Mouse (Mus musculus) T-helper 2 cell (primary cell): ENCODE measurements around the gene Plekhg6.

Source experiments
- in situ Hi-C: fragments of 300-600 bp; cut with MboI, MseI; formaldehyde crosslinking; loops from one replicate; pipeline ENCODE4 v1.15.1; 2025; ENCODE audit warnings: high pct_unique_total_duplicates

Plekhg6 gene

DNA sequence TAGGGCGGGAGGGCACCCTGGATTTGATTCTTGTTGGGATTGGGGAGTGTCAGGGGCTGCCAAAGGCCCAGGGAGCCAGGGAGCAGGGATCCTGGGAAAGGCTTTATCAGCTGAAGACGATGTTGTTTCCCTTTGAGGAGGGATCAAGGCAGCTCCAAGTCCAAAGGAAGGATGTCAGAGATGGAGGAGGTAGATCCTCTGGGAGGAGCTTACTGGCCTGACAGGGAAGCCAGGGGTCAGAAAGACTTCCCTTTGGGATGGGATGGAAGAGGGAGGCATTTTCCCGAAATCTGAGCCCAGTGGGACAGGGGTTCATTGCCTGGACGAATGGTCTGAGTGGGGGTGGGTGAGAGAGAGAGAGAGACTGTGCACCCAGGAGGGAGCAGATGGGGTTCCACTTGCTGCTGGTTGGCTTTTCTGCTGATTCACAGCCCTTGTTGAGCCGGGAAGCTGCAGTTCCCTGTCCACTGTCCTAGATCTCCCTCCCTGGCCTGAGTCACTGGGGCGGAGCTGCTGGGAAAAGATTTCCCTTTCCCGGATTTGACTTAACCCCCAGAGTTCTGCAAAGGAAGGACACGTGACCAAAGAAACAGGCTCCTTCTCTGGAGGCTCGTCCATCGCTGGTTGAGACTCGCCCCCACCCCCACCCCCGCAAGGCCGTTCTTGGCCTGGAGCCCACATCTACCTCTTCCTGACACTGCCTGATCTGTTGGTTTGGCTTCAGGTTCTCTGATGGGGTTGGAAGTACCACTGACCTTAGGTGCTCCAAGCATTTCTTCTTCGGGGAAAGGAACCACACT lies 26.0 kb downstream of the Plekhg6 start:
- in situ Hi-C loops, result no loop called here

DNA sequence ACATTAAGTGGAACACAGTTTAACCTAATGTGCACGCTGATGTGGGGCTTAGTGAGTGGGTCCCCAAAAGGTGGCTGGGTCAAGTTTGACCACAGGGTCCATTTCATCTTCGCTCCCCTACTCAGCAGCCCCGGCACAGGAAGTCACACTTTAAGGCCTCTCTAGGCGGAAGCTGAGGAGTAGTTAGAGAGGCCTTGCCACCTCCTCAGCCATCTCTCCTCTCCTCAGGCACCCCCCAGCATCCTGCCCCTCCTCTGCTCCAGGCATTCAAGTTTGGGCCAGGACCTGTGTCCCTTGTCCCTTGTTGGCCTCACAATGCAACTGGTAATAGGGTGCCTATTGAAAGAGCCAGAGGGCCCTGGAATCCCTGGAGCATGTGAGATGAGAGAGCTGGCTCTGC lies 26.9 kb downstream of the Plekhg6 start:
- in situ Hi-C loops, result no loop called here

DNA sequence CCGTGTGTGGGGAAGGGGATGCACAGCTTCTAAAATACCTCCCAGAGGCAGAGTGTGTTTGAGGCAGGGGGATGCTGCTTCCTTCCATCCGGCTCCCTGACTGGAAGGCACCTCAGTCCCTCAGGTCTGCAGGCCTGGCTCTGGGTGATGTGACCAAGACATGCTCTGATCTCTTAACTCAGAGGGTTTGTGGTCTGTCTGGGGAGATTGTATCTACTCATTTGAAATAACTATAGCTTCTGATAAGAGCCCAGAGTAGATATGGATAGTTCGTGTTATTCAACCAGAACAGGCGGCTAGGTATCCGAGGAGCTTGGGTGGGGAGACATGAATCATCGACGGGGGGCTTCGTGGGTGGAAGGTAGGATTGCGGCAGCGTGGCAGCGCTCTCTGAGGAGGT lies 27.4 kb downstream of the Plekhg6 start:
- in situ Hi-C loops, result no loop called here

DNA sequence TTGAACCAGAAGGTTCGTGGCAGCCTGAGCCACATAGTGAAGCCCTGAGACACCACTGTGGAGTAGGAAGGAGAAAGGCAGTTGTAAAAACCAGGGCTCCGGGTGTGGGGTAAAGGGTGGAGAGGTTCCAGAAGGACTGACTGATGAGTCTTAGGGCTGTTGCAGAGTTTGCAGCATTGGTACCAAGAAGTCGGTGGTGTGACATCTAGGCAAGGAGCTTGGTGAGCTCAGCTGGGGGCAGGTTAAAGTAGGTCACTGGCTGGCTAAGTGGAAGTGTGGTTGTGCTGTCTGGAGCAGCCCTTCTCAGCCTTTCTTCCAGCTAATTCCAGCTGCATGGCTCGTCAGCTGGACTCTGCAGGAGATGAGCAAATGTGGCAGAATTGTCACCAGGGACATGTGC lies 27.8 kb downstream of the Plekhg6 start:
- in situ Hi-C loops, result no loop called here

DNA sequence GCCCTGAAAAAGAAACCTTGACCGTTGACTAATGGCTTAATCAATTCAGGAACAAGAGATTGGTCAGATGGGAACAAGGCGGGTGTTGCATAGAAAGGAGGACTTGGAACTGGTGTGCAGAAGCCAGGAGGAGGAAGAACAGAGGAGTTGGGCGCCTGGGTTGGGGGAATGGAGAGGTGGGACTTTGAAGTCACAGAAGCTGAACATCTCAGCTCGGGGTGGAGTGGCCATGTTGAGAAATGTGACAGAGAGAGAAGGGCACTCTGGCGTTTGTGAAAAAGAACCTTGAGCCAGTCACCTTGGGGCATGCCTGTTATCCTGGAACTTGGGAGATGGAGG lies 28.6 kb downstream of the Plekhg6 start:
- in situ Hi-C loops, result no loop called here

DNA sequence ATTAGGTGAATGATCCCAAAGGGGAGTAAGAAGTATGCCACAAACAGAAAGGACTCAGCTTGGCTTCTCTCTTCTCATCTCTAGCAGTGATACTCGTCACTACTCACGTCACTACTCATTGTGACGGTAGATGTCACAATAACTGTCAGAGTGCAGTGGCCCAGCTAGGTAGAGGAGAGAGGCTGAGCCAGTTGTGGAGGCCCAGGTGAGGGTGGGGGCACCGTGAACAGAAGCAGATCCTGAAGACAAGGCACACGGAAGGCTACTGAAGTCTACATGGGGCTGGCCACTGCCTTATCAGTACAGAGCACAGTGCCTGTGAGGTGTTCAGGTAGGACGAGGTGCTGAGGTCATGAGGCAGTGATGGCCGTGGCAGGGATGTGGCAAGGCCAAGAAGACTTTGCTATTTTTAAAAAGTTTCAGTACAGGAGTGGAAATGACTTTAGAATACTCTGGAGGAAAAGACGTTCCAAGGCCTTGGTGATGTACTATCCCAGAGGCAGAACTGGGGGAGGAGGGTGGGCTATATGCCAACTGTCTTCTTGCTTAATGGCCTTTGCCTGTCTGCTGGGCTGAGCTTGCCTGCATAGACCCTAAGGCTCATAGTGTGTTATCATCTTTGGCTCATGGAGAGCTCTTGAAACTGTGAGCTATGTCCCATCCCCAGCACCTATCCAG lies 29.1 kb downstream of the Plekhg6 start:
- in situ Hi-C loops, result no loop called here

DNA sequence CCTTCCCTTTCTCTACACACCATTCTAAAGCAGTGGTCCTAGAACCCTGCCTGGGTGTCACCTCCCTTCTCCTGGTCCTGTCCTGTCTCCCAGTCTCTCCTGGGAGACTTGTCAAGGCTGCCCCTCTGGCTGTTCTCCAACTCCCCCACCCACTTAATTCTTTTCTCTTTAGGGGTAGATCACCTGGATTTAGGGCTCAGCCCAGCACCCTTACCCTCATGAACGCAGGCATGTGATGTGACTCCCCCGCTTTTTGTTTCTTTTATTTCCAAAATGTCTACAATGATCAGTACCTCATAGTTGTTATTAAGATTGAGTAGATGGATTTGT lies 29.6 kb downstream of the Plekhg6 start:
- in situ Hi-C loops, result no loop called here

DNA sequence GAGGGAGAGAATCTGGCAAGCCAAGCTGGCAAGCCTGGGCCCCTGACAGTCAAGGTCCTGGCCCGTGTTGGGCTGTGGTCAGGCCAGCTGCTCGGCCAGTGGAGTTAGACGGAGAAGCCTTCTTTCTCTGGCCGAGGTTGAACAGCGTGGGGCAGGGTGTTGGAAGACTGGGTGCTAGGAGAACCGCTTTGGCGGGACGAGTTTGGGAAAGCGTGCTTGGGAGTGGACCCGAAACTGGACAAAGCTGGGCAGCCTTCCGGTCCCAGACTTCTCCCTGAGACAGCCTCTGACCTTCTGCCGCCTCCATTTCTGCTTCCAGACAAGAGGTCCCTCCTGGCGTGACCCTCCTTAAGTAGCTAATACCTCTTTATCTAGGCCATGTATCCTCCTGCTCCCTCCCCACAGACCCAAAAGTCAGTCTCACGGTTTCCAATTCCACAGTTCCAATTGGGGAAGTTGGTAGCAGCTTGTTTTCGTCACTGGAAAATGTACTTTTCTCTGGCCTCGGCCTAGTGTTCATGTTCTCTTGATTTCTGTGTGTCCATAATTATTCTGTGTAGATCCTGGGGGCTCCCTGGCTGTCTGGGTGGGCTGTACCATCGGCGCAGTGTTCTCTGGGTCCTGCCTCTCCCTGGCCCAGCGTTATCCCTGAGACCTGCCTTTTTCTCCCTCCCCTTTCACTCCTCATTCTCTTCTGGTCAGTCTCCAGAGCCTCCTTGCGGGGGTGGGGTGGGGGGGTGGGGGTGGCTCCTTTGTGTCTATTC lies 30.2 kb downstream of the Plekhg6 start:
- in situ Hi-C loops, result no loop called here

DNA sequence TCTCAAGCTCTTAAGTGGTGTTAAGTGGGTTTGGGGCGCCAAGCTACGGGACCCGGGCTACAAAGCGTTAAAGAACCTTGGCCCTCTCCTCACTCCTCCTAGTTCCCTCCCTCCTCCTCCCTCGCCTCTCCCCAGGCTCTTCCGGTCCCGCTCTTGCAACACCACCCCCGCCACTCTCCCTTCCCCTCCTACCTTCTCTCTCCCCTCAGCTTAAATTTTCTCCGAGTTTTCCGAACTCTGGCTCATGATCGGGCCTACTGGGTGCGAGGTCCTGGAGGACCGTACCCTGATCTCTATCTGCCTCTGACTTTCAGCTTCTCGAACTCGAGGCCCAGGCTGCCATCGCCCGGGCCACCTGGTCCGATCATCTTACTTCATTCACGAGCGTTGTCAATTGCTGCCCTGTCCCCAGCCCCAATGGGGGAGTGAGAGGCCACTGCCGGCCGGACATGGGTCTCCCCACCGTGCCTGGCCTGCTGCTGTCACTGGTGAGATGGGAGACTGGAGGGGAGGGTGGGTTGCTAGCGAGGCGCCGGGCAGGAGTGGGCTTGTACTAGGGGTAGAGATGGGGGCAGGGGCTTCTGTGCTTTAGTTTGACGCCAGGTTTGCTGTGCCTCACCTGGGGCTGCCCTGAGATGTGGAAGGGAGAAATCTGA lies 30.9 kb downstream of the Plekhg6 start:
- in situ Hi-C loops, result no loop called here

DNA sequence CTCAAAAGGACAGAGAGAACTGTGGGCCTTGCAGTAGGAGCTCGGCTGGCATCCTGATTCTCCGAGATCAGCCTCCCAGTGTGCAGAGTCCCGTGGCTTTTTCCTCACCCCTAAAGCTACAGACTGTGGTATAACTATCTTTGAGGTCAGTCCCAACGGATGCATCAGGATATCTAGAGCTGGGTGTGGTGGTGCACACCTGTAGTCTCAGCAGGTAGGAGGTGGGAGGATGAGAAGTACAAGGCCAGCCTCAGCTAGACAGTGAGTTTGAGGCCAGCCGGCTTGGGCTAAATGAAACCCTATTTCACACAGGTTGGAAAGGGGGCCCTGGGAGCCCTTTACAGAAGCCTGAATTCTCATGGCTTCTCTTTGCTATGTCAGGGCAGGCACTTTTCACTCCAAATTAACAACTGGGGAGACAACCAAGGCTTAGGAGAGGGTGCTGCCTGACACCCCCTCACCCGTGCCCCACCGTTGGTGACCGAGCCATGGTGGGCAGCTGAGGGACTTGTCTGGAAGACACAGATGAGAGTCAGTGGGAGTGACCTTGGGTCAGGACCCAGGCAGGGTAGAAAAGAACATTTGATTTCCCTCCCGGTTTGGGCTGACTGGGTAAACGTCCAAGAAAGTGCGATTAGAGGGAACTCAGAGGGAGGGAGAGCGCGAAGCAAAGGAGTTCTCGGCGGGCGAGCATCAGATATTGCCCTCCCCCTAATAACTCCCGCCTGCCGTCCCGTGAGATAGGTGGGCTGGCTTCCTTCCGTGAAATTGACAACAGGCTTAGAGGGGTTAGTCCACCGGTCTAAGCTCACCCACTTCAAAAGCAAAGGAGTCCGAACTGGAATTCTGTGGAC lies 31.6 kb downstream of the Plekhg6 start, which contains the start of gene Tnfrsf1a:
Gene Tnfrsf1a, plus strand, starts transcription at position 642 of the 854 bp plus-strand sequence.
- in situ Hi-C loops, result no loop called here

DNA sequence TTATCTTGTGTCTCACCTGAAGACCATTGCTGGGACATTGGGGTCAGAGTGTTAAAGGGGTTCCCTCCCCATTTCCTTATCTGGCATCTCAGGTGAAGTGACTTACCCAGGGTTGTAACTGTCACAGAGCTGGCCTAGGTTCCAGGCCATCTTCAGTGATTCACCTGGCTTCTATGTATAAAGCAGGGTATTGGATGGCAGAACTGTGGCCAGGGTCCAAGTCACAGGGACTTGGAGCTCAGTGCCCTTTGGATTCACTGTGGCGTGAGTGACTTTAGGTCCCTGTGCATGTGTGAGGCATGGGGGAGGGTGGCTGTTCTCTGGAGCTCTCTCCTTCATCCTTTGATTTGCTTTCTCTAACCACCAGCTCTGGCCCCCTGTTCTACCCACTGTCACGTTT lies 34.6 kb downstream of the Plekhg6 start:
- in situ Hi-C loops, result no loop called here

DNA sequence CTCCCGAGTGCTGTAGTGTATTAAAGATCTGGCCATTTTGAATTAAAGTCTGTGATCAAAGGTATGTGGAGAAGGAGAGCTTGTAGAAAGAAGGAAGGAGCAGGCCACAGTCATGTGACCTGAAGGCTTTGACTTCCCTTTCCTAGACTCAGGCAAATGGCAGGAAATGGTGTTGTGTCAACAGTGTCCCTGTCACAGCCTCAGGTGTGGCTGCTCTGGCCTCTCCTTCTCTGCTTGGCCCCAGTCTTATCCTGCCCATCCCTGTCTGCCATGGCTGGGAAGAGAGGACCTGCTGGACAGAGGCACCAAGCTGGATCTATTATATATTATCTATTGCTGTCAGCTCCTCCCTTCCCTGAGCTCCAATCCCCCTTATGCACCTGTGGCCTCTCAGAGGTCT lies 35.0 kb downstream of the Plekhg6 start:
- in situ Hi-C loops, result no loop called here

DNA sequence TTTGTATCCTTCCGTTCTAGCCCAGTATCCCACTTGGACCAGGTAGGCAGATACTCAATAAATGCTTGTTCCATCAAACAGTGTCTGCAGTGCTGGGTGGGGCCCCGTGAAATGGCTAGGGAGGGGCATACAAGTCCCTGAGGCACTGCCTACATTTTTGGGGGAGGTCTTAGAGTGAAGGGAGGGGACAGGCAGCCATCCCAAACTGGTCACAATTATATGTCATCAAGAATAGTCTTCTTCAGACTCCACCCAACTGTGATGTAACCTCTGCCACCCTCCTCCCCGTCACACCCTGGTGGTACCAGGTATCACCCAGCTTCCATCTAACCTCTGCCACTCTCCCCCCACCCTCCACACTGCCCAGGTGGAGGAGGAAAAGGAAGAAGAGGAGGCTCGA lies 35.7 kb downstream of the Plekhg6 start:
- in situ Hi-C loops, result no loop called here

DNA sequence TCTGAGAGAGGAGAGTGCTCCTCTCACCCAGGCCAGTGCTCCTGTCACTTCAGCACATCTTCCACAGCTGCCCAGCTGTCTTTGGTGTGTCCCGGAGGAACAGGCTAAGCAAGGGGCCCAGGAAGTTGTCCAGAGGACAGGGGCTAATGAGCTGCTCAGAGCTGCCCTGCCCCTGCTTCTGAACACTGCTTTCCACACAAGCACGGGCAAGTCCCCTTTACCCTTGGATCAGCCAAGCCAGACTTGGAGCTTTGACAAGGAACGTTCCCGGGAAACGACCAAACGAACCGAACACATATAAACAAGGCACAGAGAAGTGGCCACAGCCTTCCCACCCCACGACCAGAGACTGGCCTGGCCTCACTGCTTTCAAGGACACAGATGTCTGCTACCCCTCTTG lies 36.5 kb downstream of the Plekhg6 start:
- in situ Hi-C loops, result no loop called here

DNA sequence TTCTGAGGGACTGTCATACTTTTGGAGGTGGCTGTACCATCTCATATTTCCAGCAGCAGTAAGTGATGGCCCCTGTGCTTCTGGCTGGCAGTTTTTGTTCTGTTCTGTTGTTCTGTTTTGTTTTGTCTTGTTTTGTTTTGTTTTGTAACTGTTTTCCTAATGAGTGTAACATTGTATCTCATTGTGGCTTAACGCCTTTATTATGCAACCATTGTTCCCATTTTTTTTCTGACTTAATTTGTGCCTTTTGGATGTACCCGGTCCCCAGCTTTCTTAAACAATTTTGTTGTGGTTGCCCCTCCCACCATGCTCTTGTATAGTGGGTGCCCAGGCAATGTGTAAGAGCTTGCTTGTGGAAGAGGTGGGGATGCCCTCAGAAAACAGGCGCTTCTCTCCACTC lies 38.4 kb downstream of the Plekhg6 start:
- in situ Hi-C loops, result no loop called here

DNA sequence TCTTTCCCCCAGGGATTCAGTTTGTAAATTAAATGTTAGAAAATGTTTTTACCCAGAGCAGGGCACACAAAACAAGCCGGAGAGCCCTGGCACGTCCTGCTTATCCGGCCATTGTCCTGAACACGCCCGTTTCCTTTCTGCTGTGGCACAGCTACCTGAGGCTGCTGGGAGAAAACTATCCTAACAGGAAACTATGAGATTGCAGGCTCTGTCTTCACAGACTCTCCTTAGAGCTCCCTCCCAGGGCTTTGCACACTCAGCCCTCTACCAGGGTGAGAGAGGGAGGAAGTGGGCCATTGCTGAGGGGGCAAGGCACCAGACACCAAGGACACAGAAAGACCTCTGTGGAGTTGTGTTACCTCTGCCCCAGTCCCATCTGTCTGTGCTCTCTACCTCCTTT lies 40.3 kb downstream of the Plekhg6 start:
- in situ Hi-C loops, result no loop called here

DNA sequence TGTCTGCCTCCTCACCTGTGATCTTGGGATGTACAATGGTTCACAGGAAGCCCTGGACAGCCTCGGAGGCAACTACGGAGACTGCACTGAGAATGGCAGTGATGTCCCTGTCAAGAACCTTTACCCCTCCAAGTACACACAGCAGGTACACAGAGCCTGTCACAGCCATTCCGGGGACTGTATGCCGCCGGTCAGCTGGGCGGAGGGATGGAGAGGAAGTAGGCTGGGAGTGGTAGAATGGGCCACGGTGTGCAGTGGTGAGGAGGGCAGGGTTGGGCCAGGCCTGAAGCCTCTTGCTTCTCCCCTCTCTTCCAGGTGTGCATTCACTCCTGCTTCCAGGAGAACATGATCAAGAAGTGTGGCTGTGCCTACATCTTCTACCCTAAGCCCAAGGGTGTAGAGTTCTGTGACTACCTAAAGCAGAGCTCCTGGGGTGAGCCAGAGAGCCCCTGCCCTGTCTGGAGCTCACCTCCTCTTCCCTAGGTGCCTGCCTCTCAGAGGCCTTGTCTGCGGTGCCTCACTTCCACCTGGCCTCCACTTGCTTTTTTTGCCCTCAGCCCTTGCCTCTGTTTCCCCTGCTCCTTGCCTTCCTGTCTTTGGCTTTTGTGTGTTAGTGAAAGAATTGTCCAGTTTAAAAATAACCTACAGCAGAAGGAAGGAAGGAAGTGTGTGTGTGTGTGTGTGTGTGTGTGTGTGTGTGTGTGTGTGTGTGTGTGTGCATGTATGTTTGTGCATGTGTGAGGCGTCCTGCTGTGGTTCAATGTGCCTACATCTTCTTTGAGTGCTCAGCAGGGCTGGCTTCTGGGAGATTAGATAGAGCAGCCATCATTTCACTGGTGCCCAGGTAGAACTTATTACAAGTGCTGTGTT lies 41.6 kb downstream of the Plekhg6 start:
- in situ Hi-C loops, result no loop called here

DNA sequence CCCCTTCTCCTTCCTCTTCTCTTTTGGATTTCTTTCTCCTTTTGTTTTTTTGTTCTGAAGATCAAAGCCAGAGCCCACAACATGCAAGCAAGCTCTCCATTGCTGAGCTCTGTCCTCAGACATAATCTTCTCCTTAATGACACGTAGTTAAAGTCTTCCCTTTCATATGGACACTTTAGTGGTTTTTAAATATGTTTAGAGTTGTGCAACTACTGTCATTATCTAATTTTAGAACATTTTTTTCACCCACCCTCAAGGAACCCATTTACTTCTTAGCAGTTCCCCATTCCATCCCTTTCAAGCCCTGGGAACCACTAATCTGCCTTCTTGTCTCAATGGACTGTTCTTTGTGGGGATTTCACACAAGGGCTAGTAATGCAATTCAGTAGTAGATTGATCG lies 46.2 kb downstream of the Plekhg6 start:
- in situ Hi-C loops, result no loop called here

DNA sequence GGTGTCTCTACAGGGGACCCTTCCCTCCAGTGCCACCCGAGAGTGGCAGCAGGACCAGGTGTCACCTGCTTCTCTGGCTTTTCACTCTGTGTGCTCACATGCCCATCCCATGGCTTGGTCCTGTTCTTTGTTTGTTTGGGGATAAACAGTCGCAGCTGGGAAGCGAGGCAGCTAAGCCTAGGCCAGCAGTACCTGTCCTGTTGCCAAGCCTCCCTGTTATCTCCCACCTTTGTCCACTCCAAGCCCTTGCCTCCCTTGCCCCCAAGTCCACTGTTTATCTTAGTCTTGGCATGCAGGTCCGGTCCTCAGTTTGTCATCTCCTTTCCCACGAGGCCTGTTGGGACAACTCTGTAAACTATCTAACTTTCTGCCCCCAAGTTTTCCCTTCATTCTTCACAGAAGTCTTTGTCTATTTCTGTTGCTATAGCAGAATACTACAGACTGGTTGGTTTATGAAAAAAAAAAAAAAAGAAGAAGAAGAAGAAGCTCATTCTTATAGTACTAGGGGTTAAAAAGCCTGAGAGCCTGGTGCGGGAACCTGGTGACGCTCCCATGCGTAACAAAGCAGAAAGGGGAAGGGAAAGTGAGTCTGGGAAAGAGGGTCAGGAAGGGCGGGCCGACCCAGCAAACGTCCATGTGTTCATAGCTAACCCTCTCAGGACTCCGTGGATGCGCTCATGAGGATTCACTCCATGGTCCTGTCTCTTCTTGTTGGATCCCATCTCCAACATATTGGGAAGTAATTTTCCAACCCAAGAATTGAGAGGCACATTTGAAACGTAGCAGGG lies 47.3 kb downstream of the Plekhg6 start:
- in situ Hi-C loops, result no loop called here
